Mouse (Mus musculus): ENCODE data around the gene Slc8a1. TPM values are rescaled to one million over a fixed set of nuclear protein-coding genes. Genes with fewer than 3 reads are reported as not detected.

Slc8a1 gene
- polyA plus RNA-seq, 2 experiments: 0.42 to 0.65 TPM

DNA sequence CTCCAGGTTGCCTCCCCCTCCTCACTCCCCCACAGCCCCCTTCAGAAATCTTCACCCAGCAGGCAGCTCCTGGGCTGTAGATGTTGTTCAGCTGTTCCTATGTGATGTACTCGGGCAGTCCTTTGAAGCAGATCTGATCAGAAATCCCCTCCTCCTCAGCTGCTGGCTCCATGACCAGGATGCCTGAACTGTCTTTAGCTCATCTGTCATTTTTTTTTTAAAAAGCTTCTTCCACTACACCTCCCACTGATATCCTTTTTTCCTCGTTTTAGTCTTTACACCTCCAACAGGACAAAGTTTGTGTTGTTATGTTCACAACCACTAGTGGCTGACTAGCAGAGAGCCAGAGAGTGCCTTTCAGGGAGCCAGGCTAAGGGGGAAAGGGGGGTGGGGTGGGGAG, 69.7 kb downstream of the Slc8a1 start:
- 9% methylated on average over 2 of the region's 2 CpGs for WGBS (ENCODE audit: insufficient replicate concordance)
- H3K9ac ChIP-seq (replicated peaks): no peak overlapping the region
- DNase-seq (ENCODE audit: low read depth in 3 of 3, low spot score in 3 of 3) (no peak), ATAC-seq (ENCODE audit: insufficient read depth) (no peak)
- H3K36me3 ChIP-seq (replicated peaks; ENCODE audit: control insufficient read depth, insufficient read depth, low read depth): no peaks in the 10 kb centered on the region
- H3K4me2 ChIP-seq (ENCODE audit: low read depth): no peak overlapping the region; the same call in 1 of the 2 replicates
- no peak overlapping the region for H3K4me3 ChIP-seq (ENCODE audit: insufficient read depth in 1 of 2, low read depth in 2 of 2, low read length in 2 of 2)
- H3K27ac ChIP-seq: no peak overlapping the region
- no peak for TF ChIP-seq CTCF (IDR thresholded peaks at IDR 0.05; ENCODE audit: low read depth)
- TF ChIP-seq EP300 (IDR thresholded peaks at IDR 0.05; ENCODE audit: low read depth): no peak
- no peaks in the 10 kb centered on the region for H3K9me3 ChIP-seq (ENCODE audit: control insufficient read depth, low read length)
- H3K27me3 ChIP-seq (ENCODE audit: control insufficient read depth, insufficient read depth, low read length): peaks cover 26% of the 10 kb centered on the region
- H3K4me1 ChIP-seq (replicated peaks; ENCODE audit: control insufficient read depth in 2 of 2, insufficient read depth in 2 of 2, low read length in 1 of 2): no peaks in the 10 kb centered on the region

DNA sequence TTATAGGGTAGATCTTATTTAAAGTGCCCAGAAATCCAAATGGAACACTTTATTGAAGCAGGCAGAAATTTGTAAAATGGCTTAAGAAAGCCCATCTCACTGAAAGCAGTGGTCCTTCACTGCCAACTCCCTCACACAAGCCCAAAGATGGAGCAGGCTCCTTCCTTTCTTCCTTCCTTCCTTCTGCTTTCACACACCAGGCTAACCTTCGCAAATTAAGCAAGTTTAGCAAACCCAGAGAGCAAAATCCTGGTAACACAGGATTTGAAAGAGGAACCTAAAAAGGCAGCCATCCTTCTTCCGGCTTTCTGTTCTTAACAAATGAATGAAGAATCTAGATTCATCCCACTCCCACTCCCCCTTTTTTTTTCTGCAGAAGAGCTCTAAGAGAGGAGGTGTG, 70.2 kb downstream of the Slc8a1 start:
- 23% methylated on average over 2 of the region's 2 CpGs for WGBS (ENCODE audit: insufficient replicate concordance)
- H3K27me3 ChIP-seq (ENCODE audit: control insufficient read depth, insufficient read depth, low read length): peaks cover 26% of the 10 kb centered on the region
- no peak for DNase-seq (ENCODE audit: low read depth in 3 of 3, low spot score in 3 of 3)
- TF ChIP-seq CTCF (IDR thresholded peaks at IDR 0.05; ENCODE audit: low read depth) (no peak), EP300 (IDR thresholded peaks at IDR 0.05; ENCODE audit: low read depth) (no peak)
- H3K27ac ChIP-seq: no peak overlapping the region
- no peak overlapping the region for H3K9ac ChIP-seq (replicated peaks)
- H3K36me3 ChIP-seq (replicated peaks; ENCODE audit: control insufficient read depth, insufficient read depth, low read depth): no peaks in the 10 kb centered on the region
- no peak for ATAC-seq (ENCODE audit: insufficient read depth)
- H3K4me1 ChIP-seq (replicated peaks; ENCODE audit: control insufficient read depth in 2 of 2, insufficient read depth in 2 of 2, low read length in 1 of 2): no peaks in the 10 kb centered on the region
- no peak overlapping the region for H3K4me2 ChIP-seq (ENCODE audit: low read depth)
- H3K4me3 ChIP-seq (ENCODE audit: insufficient read depth in 1 of 2, low read depth in 2 of 2, low read length in 2 of 2): no peak overlapping the region
- no peaks in the 10 kb centered on the region for H3K9me3 ChIP-seq (ENCODE audit: control insufficient read depth, low read length)

DNA sequence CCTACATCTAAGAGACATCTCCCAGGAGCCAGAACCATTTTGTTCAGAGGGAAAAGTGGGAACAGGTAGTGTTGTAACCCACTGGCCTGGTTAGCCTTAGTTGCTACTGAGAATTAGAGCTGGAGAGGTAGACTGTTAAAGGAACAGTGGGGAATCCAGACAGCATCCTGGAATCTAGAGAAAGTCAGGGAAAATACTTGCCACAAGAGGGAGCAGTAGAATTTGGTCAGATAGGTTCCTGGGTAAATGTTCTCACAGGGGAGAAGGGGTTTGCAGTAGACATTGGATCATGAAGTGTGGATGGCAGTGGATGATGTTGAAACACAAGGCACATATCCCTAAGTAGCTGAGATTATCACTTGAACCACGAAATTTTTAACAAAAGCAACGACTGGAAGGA, 71.6 kb downstream of the Slc8a1 start:
- 38% methylated on average over 2 of the region's 2 CpGs for WGBS (ENCODE audit: insufficient replicate concordance)
- no peak for ATAC-seq (ENCODE audit: insufficient read depth)

DNA sequence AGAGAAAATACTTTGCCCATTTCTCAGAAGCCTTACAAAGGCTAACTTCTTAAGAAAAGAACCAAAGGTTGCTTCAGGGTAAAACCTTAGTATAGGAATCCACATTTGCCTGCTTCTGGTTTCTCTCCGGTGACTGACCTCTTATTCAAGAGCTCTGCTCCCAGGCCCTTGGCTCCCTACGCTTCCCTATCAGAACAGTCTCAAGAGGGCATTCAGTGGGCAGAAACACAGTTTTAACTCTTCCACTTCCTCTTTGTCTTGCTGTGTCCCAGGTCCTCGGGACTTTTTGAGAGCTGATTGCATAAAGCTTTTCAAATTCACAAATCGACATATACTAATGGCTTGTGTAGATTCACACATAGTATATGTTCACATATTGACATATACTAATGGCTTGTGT, 73.3 kb downstream of the Slc8a1 start:
- peaks cover 7% of the 10 kb centered on the region for H3K27me3 ChIP-seq (ENCODE audit: control insufficient read depth, insufficient read depth, low read length)
- no peak overlapping the region for H3K9ac ChIP-seq (replicated peaks)
- no peak for ATAC-seq (ENCODE audit: insufficient read depth)
- H3K36me3 ChIP-seq (replicated peaks; ENCODE audit: control insufficient read depth, insufficient read depth, low read depth): no peaks in the 10 kb centered on the region
- H3K4me3 ChIP-seq (ENCODE audit: insufficient read depth in 1 of 2, low read depth in 2 of 2, low read length in 2 of 2): no peak overlapping the region
- DNase-seq (ENCODE audit: low read depth in 3 of 3, low spot score in 3 of 3): no peak
- no peak overlapping the region for H3K4me2 ChIP-seq (ENCODE audit: low read depth)
- WGBS (ENCODE audit: insufficient replicate concordance): 46% methylated on average over 4 of the region's 4 CpGs
- no peak overlapping the region for H3K27ac ChIP-seq
- TF ChIP-seq EP300 (IDR thresholded peaks at IDR 0.05; ENCODE audit: low read depth): no peak
- no peak for TF ChIP-seq CTCF (IDR thresholded peaks at IDR 0.05; ENCODE audit: low read depth)
- H3K4me1 ChIP-seq (replicated peaks; ENCODE audit: control insufficient read depth in 2 of 2, insufficient read depth in 2 of 2, low read length in 1 of 2): no peaks in the 10 kb centered on the region
- no peaks in the 10 kb centered on the region for H3K9me3 ChIP-seq (ENCODE audit: control insufficient read depth, low read length)

More for the DNA sequence above, 71.6 kb downstream of the Slc8a1 start:
- Histone ChIP-seq H3K4me2 (ENCODE audit: low read depth) (no peak overlapping the region), H3K4me1 (replicated peaks; ENCODE audit: control insufficient read depth in 2 of 2, insufficient read depth in 2 of 2, low read length in 1 of 2) (no peaks in the 10 kb centered on the region), H3K36me3 (replicated peaks; ENCODE audit: control insufficient read depth, insufficient read depth, low read depth) (no peaks in the 10 kb centered on the region), H3K9ac (replicated peaks) (no peak overlapping the region), H3K9me3 (ENCODE audit: control insufficient read depth, low read length) (no peaks in the 10 kb centered on the region), H3K4me3 (ENCODE audit: insufficient read depth in 1 of 2, low read depth in 2 of 2, low read length in 2 of 2) (no peak overlapping the region), H3K27me3 (ENCODE audit: control insufficient read depth, insufficient read depth, low read length) (peaks cover 23% of the 10 kb centered on the region), H3K27ac (no peak overlapping the region)
- no peak for DNase-seq (ENCODE audit: low read depth in 3 of 3, low spot score in 3 of 3)
- TF ChIP-seq CTCF (IDR thresholded peaks at IDR 0.05; ENCODE audit: low read depth): peak; percentile 41; the same call in 1 of the 2 replicates
- TF ChIP-seq EP300 (IDR thresholded peaks at IDR 0.05; ENCODE audit: low read depth): no peak

DNA sequence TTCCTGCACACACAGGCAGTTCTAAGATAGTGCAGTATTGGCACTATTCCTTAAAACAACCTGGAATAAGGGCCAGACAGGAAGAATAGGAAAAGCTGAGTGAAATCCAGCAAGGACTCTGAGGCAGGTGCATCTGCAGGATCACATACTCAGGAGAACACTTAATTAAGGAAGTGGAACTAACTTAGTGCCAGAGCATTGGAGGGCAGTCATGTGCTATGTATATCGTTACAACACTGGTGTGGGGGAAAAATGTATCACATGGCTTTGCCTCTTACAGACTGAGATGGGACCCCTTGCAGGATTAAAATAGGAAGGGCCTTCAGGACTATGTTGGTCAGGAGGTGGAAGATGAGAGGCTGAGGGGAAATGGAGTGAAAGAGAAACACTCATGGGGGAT, 80.3 kb downstream of the Slc8a1 start:
- no peak overlapping the region for H3K4me3 ChIP-seq (ENCODE audit: insufficient read depth in 1 of 2, low read depth in 2 of 2, low read length in 2 of 2)
- H3K9me3 ChIP-seq (ENCODE audit: control insufficient read depth, low read length): no peaks in the 10 kb centered on the region
- H3K4me2 ChIP-seq (ENCODE audit: low read depth): no peak overlapping the region
- ATAC-seq (ENCODE audit: insufficient read depth) (no peak), DNase-seq (ENCODE audit: low read depth in 3 of 3, low spot score in 3 of 3) (no peak)
- no peaks in the 10 kb centered on the region for H3K27me3 ChIP-seq (ENCODE audit: control insufficient read depth, insufficient read depth, low read length)
- TF ChIP-seq CTCF (IDR thresholded peaks at IDR 0.05; ENCODE audit: low read depth) (no peak), EP300 (IDR thresholded peaks at IDR 0.05; ENCODE audit: low read depth) (no peak)
- no peak overlapping the region for H3K27ac ChIP-seq
- no peaks in the 10 kb centered on the region for H3K4me1 ChIP-seq (replicated peaks; ENCODE audit: control insufficient read depth in 2 of 2, insufficient read depth in 2 of 2, low read length in 1 of 2)
- no peak overlapping the region for H3K9ac ChIP-seq (replicated peaks)
- H3K36me3 ChIP-seq (replicated peaks; ENCODE audit: control insufficient read depth, insufficient read depth, low read depth): no peaks in the 10 kb centered on the region
- WGBS (ENCODE audit: insufficient replicate concordance): 62% methylated on average over 1 of the region's 1 CpGs
